Mouse (Mus musculus) frontal cortex, postnatal 14 days (tissue): ENCODE measurements around the gene Amz1.

Experiments
- DNase-seq, 2 experiments: peaks; one replicate each; pipeline ENCODE4 v3.0.0; 2022; ENCODE audit warnings: low spot score in 2 of 2

The Amz1 gene

GRCm38 (mm10) chr5:140726062-140726839 is 2.3 kb downstream of the Amz1 start:
- peak; percentile 53 to 68 for DNase-seq

GRCm38 (mm10) chr5:140726946-140727740 is 3.2 kb downstream of the Amz1 start:
- DNase-seq, result no peak

GRCm38 (mm10) chr5:140731040-140731797 is 7.3 kb downstream of the Amz1 start:
- no peak for DNase-seq

GRCm38 (mm10) chr5:140732195-140732594 is 8.3 kb downstream of the Amz1 start:
- no peak for DNase-seq

- DNase-seq, result no peak
Observed at GRCm38 (mm10) chr5:140733336-140733735, 9.4 kb downstream of the Amz1 start.

- DNase-seq, result no peak
Observed at GRCm38 (mm10) chr5:140735297-140735696, 11.4 kb downstream of the Amz1 start.

GRCm38 (mm10) chr5:140736166-140736565 is 12.2 kb downstream of the Amz1 start:
- DNase-seq, result no peak

GRCm38 (mm10) chr5:140739813-140740212 is 15.9 kb downstream of the Amz1 start:
- no peak for DNase-seq

- no peak for DNase-seq
Observed at GRCm38 (mm10) chr5:140741040-140741439, 17.1 kb downstream of the Amz1 start.

GRCm38 (mm10) chr5:140741877-140742276 is 17.9 kb downstream of the Amz1 start:
- no peak for DNase-seq

- no peak for DNase-seq
Observed at GRCm38 (mm10) chr5:140743706-140744131, 19.8 kb downstream of the Amz1 start.

GRCm38 (mm10) chr5:140748425-140748824 is 24.5 kb downstream of the Amz1 start:
- no peak for DNase-seq

GRCm38 (mm10) chr5:140749062-140749875 is 25.3 kb downstream of the Amz1 start:
- peak in 1 of 2 experiments; percentile 64 for DNase-seq

GRCm38 (mm10) chr5:140750925-140751324 is 27.0 kb downstream of the Amz1 start:
- DNase-seq, result no peak

- DNase-seq, result no peak
Observed at GRCm38 (mm10) chr5:140752041-140752440, 28.1 kb downstream of the Amz1 start.

- DNase-seq, result no peak
Observed at GRCm38 (mm10) chr5:140752639-140753038, 28.7 kb downstream of the Amz1 start.

- no peak for DNase-seq
Observed at GRCm38 (mm10) chr5:140753223-140753622, 29.3 kb downstream of the Amz1 start.

- no peak for DNase-seq
Observed at GRCm38 (mm10) chr5:140758864-140759263, 34.9 kb downstream of the Amz1 start.

- no peak for DNase-seq
Observed at GRCm38 (mm10) chr5:140762540-140762939, 38.6 kb downstream of the Amz1 start.

- DNase-seq, result no peak
Observed at GRCm38 (mm10) chr5:140764921-140765613, 41.1 kb downstream of the Amz1 start.

- DNase-seq, result no peak
Observed at GRCm38 (mm10) chr5:140766566-140766965, 42.6 kb downstream of the Amz1 start.
